In genomic region chr6:29473941-29474691, GRCm38 (mm10) we compare ENCODE assay signal across 8 mouse cellular contexts. TPM values are rescaled to one million over a fixed set of nuclear protein-coding genes. Genes with fewer than 3 reads are reported as not detected.
DNase-seq lines count a peak whose midpoint lies in the region; ATAC-seq and TF ChIP-seq lines count a peak whose summit lies in the region.

No protein-coding gene starts in this region.

- peak; percentile 96 for DNase-seq in MEL (ENCODE audit: low read depth, low spot score)
- DNase-seq in cerebellum, adult 2 months: peak; percentile 59 to 60
- peak; percentile 77 for DNase-seq in forelimb bud, embryonic 11.5 days (ENCODE audit: low read depth, low spot score)
- DNase-seq in layer of hippocampus, adult 8-10 months (ENCODE audit: low spot score in 2 of 2): peak; percentile 52 to 66
- DNase-seq in lung, embryonic 14.5 days: peak; percentile 93
- DNase-seq in testis, postnatal 14 days (ENCODE audit: low spot score): peak; percentile 77

- peak overlapping the region; percentile 78 to 98 for H3K4me3 ChIP-seq in MEL (ENCODE audit: control insufficient read depth in 1 of 2, insufficient read depth in 1 of 2, low read depth in 2 of 2, low read length in 2 of 2)
- H3K4me3 ChIP-seq in cerebellum, adult 2 months (replicated peaks; ENCODE audit: insufficient read depth, low read depth, low read length): peak overlapping the region; percentile 42
- H3K4me3 ChIP-seq in lung, embryonic 14.5 days (ENCODE audit: low read depth, low read length): peak overlapping the region; percentile 38

- 8% methylated on average over 33 of the region's 33 CpGs for WGBS in cerebellum, adult 2 months
- 3% methylated on average over 33 of the region's 33 CpGs for WGBS in lung, embryonic 14.5 days

- no peaks in the 10 kb centered on the region for H3K9me3 ChIP-seq in MEL (replicated peaks; ENCODE audit: insufficient read depth, low read length)
- no peaks in the 10 kb centered on the region for H3K9me3 ChIP-seq in lung, embryonic 14.5 days (ENCODE audit: low read depth, low read length)

- peak overlapping the region; percentile 79 for H3K9ac ChIP-seq in MEL (ENCODE audit: control insufficient read depth, low read depth, low read length, poor library complexity, severe bottlenecking)
- H3K9ac ChIP-seq in lung, embryonic 14.5 days: peak overlapping the region; percentile 41

- H3K4me1 ChIP-seq in MEL (ENCODE audit: control insufficient read depth in 1 of 2, insufficient read depth in 2 of 2, low read length in 2 of 2): peaks cover 3 to 11% of the 10 kb centered on the region in 2 experiments; a peak in 3 of 4 replicates
- peaks cover under 1% of the 10 kb centered on the region; the same call in 1 of the 2 replicates for H3K4me1 ChIP-seq in cerebellum, adult 2 months (ENCODE audit: control insufficient read depth, insufficient read depth, low read length)
- 0 out of 2 replicates have a peak, but pooled peaks cover under 1% of the 10 kb centered on the region for H3K4me1 ChIP-seq in lung, embryonic 14.5 days (ENCODE audit: insufficient read depth)

- no peak for TF ChIP-seq EP300 in MEL (IDR thresholded peaks at IDR 0.05; ENCODE audit: low read depth in 1 of 2, low read length in 2 of 2)

- no peak overlapping the region for H3K27ac ChIP-seq in MEL (ENCODE audit: control insufficient read depth, low read depth, low read length)
- H3K27ac ChIP-seq in cerebellum, adult 2 months (ENCODE audit: insufficient read depth, low read length): no peak overlapping the region
- no peak overlapping the region for H3K27ac ChIP-seq in lung, embryonic 14.5 days (ENCODE audit: low read depth)

- no peaks in the 10 kb centered on the region; a peak in 1 of 4 replicates for H3K27me3 ChIP-seq in MEL (ENCODE audit: control insufficient read depth in 1 of 2, insufficient read depth in 2 of 2, low read length in 2 of 2)
- H3K27me3 ChIP-seq in cerebellum, adult 2 months (ENCODE audit: control insufficient read depth, insufficient read depth, low read length): no peaks in the 10 kb centered on the region
- no peaks in the 10 kb centered on the region for H3K27me3 ChIP-seq in lung, embryonic 14.5 days (ENCODE audit: insufficient read depth, low read length)

- peak overlapping the region; percentile 59 for H3K4me2 ChIP-seq in lung, embryonic 14.5 days

- 0 out of 2 replicates have a peak, but pooled peaks have one; percentile 1 for TF ChIP-seq RAD21 in MEL (IDR thresholded peaks at IDR 0.05; ENCODE audit: low read depth, low read length)

- H3K36me3 ChIP-seq in MEL (ENCODE audit: control insufficient read depth in 1 of 2, insufficient read depth in 2 of 2, low read length in 2 of 2): peaks cover 3 to 6% of the 10 kb centered on the region in 2 experiments; a peak in 3 of 4 replicates
- H3K36me3 ChIP-seq in lung, embryonic 14.5 days (ENCODE audit: insufficient read depth): peaks cover 18% of the 10 kb centered on the region

- TF ChIP-seq CTCF in MEL (IDR thresholded peaks at IDR 0.05 in 2 of 3, conservative IDR thresholded peaks at IDR 0.05 in 1 of 3; ENCODE audit: control insufficient read depth in 1 of 3, insufficient read depth in 1 of 3, low read depth in 2 of 3, low read length in 3 of 3, poor library complexity in 1 of 3, severe bottlenecking in 1 of 3): no peak
- TF ChIP-seq CTCF in cerebellum, adult 2 months (IDR thresholded peaks at IDR 0.05; ENCODE audit: borderline replicate concordance, insufficient read depth, low read depth, low read length): no peak
- no peak for TF ChIP-seq CTCF in lung, embryonic 14.5 days (IDR thresholded peaks at IDR 0.05; ENCODE audit: low read depth)

- H3K79me2 ChIP-seq in MEL (ENCODE audit: control insufficient read depth, insufficient read depth, low read length, poor library complexity): peaks cover under 1% of the 10 kb centered on the region; the same call in 1 of the 2 replicates

- TF ChIP-seq POLR2A in MEL (IDR thresholded peaks at IDR 0.05; ENCODE audit: control insufficient read depth in 1 of 2, insufficient read depth in 1 of 2, low read depth in 1 of 2, low read length in 2 of 2, poor library complexity in 1 of 2): peak; percentile 69 to 72; a peak in 3 of 4 replicates
- TF ChIP-seq POLR2A in cerebellum, adult 2 months (IDR thresholded peaks at IDR 0.05; ENCODE audit: borderline replicate concordance, insufficient read depth, low read length): no peak

- ATAC-seq in hematopoietic stem cell, adult 5-6 weeks (replicated peaks in 1 of 2; ENCODE audit: insufficient read depth in 1 of 2, low FRiP score in 2 of 2, low TSS enrichment in 1 of 2, low read depth in 1 of 2, poor library complexity in 2 of 2, severe bottlenecking in 2 of 2): peak; percentile 96 to 99
- ATAC-seq in lung, embryonic 14.5 days (ENCODE audit: insufficient read depth): peak; percentile 98
- ATAC-seq in neutrophil, adult 5-6 weeks (ENCODE audit: extremely low read depth, insufficient number of reproducible peaks, low FRiP score, poor library complexity, severe bottlenecking): peak; percentile 65

TF ChIP-seq in MEL, 35 proteins besides CTCF, POLR2A, EP300 and RAD21 (continues in another document):
- TF ChIP-seq ETS1 (IDR thresholded peaks at IDR 0.05; ENCODE audit: low read depth, low read length) (no peak), USF1 (IDR thresholded peaks at IDR 0.05; ENCODE audit: low read depth, low read length) (no peak), SIN3A (IDR thresholded peaks at IDR 0.05; ENCODE audit: low read length) (peak; percentile 69), MYB (IDR thresholded peaks at IDR 0.05; ENCODE audit: low read depth, low read length) (no peak), TBP (IDR thresholded peaks at IDR 0.05; ENCODE audit: low read depth, low read length) (0 out of 2 replicates have a peak, but pooled peaks have one; percentile 27), UBTF (IDR thresholded peaks at IDR 0.05; ENCODE audit: borderline replicate concordance, insufficient read depth, low read depth, low read length) (0 out of 2 replicates have a peak, but pooled peaks have one; percentile 62), MXI1 (IDR thresholded peaks at IDR 0.05; ENCODE audit: low read depth, low read length) (peak; percentile 61; the same call in 1 of the 2 replicates), JUND (IDR thresholded peaks at IDR 0.05; ENCODE audit: low read depth, low read length) (no peak), HCFC1 (IDR thresholded peaks at IDR 0.05; ENCODE audit: low read depth, low read length) (peak; percentile 54), CHD2 (IDR thresholded peaks at IDR 0.05; ENCODE audit: low read length) (no peak), NELFE (IDR thresholded peaks at IDR 0.05; ENCODE audit: low read depth, low read length) (peak; percentile 50), GABPA (IDR thresholded peaks at IDR 0.05; ENCODE audit: low read depth, low read length) (no peak), MAZ (IDR thresholded peaks at IDR 0.05; ENCODE audit: low read depth, low read length) (0 out of 2 replicates have a peak, but pooled peaks have one; percentile 26)

RNA-seq across cellular contexts. Expression of gene Atp6v1fnb, which starts 2.9 kb away (rescaled TPM):
- total RNA-seq in MEL (2012; rRNA removed): not detected in 2 replicates
- polyA plus RNA-seq in MEL (2012; ENCODE audit: insufficient read depth in 1 of 2, insufficient read length in 2 of 2, low read depth in 1 of 2, low replicate concordance in 2 of 2, missing spikeins in 1 of 2): under 1 TPM in 1 of 2 experiments, not detected in 1; 0.13 TPM
- polyA plus RNA-seq in cerebellum, adult 2 months (2012; rRNA removed): 0.17 and 0.23 TPM in 2 replicates
- 3.4 TPM in 1 of 2 replicates, not detected in the other for total RNA-seq in hematopoietic stem cell, adult 5-6 weeks (2017)
- total RNA-seq in layer of hippocampus, adult 8-10 months (2022): under 1 TPM in 2 of 4 experiments, not detected in 2; 0.61 to 0.75 TPM
- not detected in 2 replicates for polyA plus RNA-seq in lung, embryonic 14.5 days (2014; fragmentation: Nextera tagmentation; extraction: Ambion mirVana)
- 5.1 and 7.6 TPM in 2 replicates for total RNA-seq in neutrophil, adult 5-6 weeks (2017)

RNA-seq across cellular contexts. Expression of gene Atp6v1f, which starts 6.6 kb away (rescaled TPM):
- total RNA-seq in MEL (2012; rRNA removed): 289 and 312 TPM in 2 replicates
- polyA plus RNA-seq in MEL (2012; ENCODE audit: insufficient read depth in 1 of 2, insufficient read length in 2 of 2, low read depth in 1 of 2, low replicate concordance in 2 of 2, missing spikeins in 1 of 2): 100 to 1,000 TPM in 1 of 2 experiments, not detected in 1; 349 TPM
- polyA plus RNA-seq in cerebellum, adult 2 months (2012; rRNA removed): 424 and 433 TPM in 2 replicates
- 131 and 182 TPM in 2 replicates for total RNA-seq in hematopoietic stem cell, adult 5-6 weeks (2017)
- 100 to 1,000 TPM; 221 to 280 (median 257) TPM for total RNA-seq in layer of hippocampus, adult 8-10 months (2022)
- 182 and 184 TPM in 2 replicates for polyA plus RNA-seq in lung, embryonic 14.5 days (2014; fragmentation: Nextera tagmentation; extraction: Ambion mirVana)
- total RNA-seq in neutrophil, adult 5-6 weeks (2017): 99.2 and 132 TPM in 2 replicates

RNA-seq across cellular contexts. Expression of gene Kcp, which starts 33.6 kb away (rescaled TPM):
- 1.0 and 1.3 TPM in 2 replicates for total RNA-seq in MEL (2012; rRNA removed)
- polyA plus RNA-seq in MEL (2012; ENCODE audit: insufficient read depth in 1 of 2, insufficient read length in 2 of 2, low read depth in 1 of 2, low replicate concordance in 2 of 2, missing spikeins in 1 of 2): 1 to 10 TPM in 1 of 2 experiments, not detected in 1; 6.9 TPM
- 3.7 and 4.9 TPM in 2 replicates for polyA plus RNA-seq in cerebellum, adult 2 months (2012; rRNA removed)
- total RNA-seq in hematopoietic stem cell, adult 5-6 weeks (2017): not detected in 2 replicates
- total RNA-seq in layer of hippocampus, adult 8-10 months (2022): 1 to 10 TPM; 1.4 to 3.5 (median 1.8) TPM
- polyA plus RNA-seq in lung, embryonic 14.5 days (2014; fragmentation: Nextera tagmentation; extraction: Ambion mirVana): 17.3 and 22.0 TPM in 2 replicates
- 0.12 TPM in 1 of 2 replicates, not detected in the other for total RNA-seq in neutrophil, adult 5-6 weeks (2017)

RNA-seq across cellular contexts. Expression of gene Flnc, which starts 41.1 kb away (rescaled TPM):
- total RNA-seq in MEL (2012; rRNA removed): 0.26 and 0.27 TPM in 2 replicates
- polyA plus RNA-seq in MEL (2012; ENCODE audit: insufficient read depth in 1 of 2, insufficient read length in 2 of 2, low read depth in 1 of 2, low replicate concordance in 2 of 2, missing spikeins in 1 of 2): under 1 TPM in 1 of 2 experiments, not detected in 1; 0.31 TPM
- 0.65 and 0.72 TPM in 2 replicates for polyA plus RNA-seq in cerebellum, adult 2 months (2012; rRNA removed)
- total RNA-seq in hematopoietic stem cell, adult 5-6 weeks (2017): not detected in 2 replicates
- total RNA-seq in layer of hippocampus, adult 8-10 months (2022): 1 to 10 TPM; 2.1 to 8.8 (median 5.4) TPM
- polyA plus RNA-seq in lung, embryonic 14.5 days (2014; fragmentation: Nextera tagmentation; extraction: Ambion mirVana): 8.8 and 10.1 TPM in 2 replicates
- not detected in 2 replicates for total RNA-seq in neutrophil, adult 5-6 weeks (2017)

RNA-seq across cellular contexts. Expression of gene Irf5, which starts 52.3 kb away (rescaled TPM):
- 8.2 and 9.7 TPM in 2 replicates for total RNA-seq in MEL (2012; rRNA removed)
- 10 to 100 TPM in 1 of 2 experiments, not detected in 1; 13.3 TPM for polyA plus RNA-seq in MEL (2012; ENCODE audit: insufficient read depth in 1 of 2, insufficient read length in 2 of 2, low read depth in 1 of 2, low replicate concordance in 2 of 2, missing spikeins in 1 of 2)
- polyA plus RNA-seq in cerebellum, adult 2 months (2012; rRNA removed): 2.0 TPM in 2 replicates
- total RNA-seq in hematopoietic stem cell, adult 5-6 weeks (2017): 19.3 and 23.7 TPM in 2 replicates
- total RNA-seq in layer of hippocampus, adult 8-10 months (2022): 10 to 100 TPM in 2 of 4 experiments, 1 to 10 TPM in 2; 3.8 to 16.9 (median 12.2) TPM
- 3.7 and 4.2 TPM in 2 replicates for polyA plus RNA-seq in lung, embryonic 14.5 days (2014; fragmentation: Nextera tagmentation; extraction: Ambion mirVana)
- total RNA-seq in neutrophil, adult 5-6 weeks (2017): 154 and 179 TPM in 2 replicates

Comparison
In these comparisons a context has a peak if more than half of its experiments do, and no peak if none do; other contexts are left out.
1. H3K4me3 ChIP-seq: peak in every context shown above with its lines; median percentile 88 in MEL; 42 in cerebellum, adult 2 months; 38 in lung, embryonic 14.5 days.